ENCODE assay signal across 8 mouse cellular contexts in genomic region chr4:117891738-117892161, GRCm38 (mm10). TPM values are rescaled to one million over a fixed set of nuclear protein-coding genes. Genes with fewer than 3 reads are reported as not detected.
DNase-seq lines count a peak whose midpoint lies in the region; ATAC-seq and TF ChIP-seq lines count a peak whose summit lies in the region.

Dph2 (minus strand) TSS chr4:117892032.

- H3K27ac ChIP-seq in bone marrow macrophage, adult 2 months (ENCODE audit: insufficient read depth, low read depth, low read length) = no peak within 1 kb of the TSS
- H3K27ac ChIP-seq in embryonic fibroblast, embryonic 13.5 days (ENCODE audit: insufficient read depth, low read length) = no peak within 1 kb of the TSS
- no peak within 1 kb of the TSS for H3K27ac ChIP-seq in limb, embryonic 14.5 days (replicated peaks; ENCODE audit: low read depth, low read length)
- H3K27ac ChIP-seq in midbrain, embryonic 16.5 days (ENCODE audit: low read length) = no peak within 1 kb of the TSS

- H3K4me2 ChIP-seq in limb, embryonic 14.5 days (replicated peaks; ENCODE audit: low read depth, low read length, severe bottlenecking) = peak within 1 kb of the TSS; percentile 64
- peak within 1 kb of the TSS; percentile 92 for H3K4me2 ChIP-seq in midbrain, embryonic 16.5 days (ENCODE audit: low read length)

- no peak for TF ChIP-seq CTCF in C2C12 (IDR thresholded peaks at IDR 0.05; ENCODE audit: control insufficient read depth, insufficient read depth, insufficient read length)
- TF ChIP-seq CTCF in bone marrow macrophage, adult 2 months (IDR thresholded peaks at IDR 0.05; ENCODE audit: low read depth, low read length) = no peak
- TF ChIP-seq CTCF in embryonic fibroblast, embryonic 13.5 days (IDR thresholded peaks at IDR 0.05; ENCODE audit: borderline replicate concordance, insufficient read depth, low read length) = no peak

- peak within 1 kb of the TSS; percentile 40 for H3K9ac ChIP-seq in limb, embryonic 14.5 days (ENCODE audit: low read depth, low read length, severe bottlenecking)
- peak within 1 kb of the TSS; percentile 62 for H3K9ac ChIP-seq in midbrain, embryonic 16.5 days (ENCODE audit: low read depth, low read length)

- H3K36me3 ChIP-seq in C2C12 (ENCODE audit: control insufficient read depth, insufficient read depth) = peaks cover 26% of the 10 kb centered on the region
- peaks cover 36% of the 10 kb centered on the region for H3K36me3 ChIP-seq in limb, embryonic 14.5 days (ENCODE audit: control insufficient read depth, insufficient read depth, low read length)
- peaks cover 6% of the 10 kb centered on the region; the same call in 1 of the 2 replicates for H3K36me3 ChIP-seq in midbrain, embryonic 16.5 days (ENCODE audit: control insufficient read depth, insufficient read depth, low read length)

- TF ChIP-seq POLR2A in bone marrow macrophage, adult 2 months (IDR thresholded peaks at IDR 0.05; ENCODE audit: borderline replicate concordance, low read depth, low read length) = no peak
- TF ChIP-seq POLR2A in embryonic fibroblast, embryonic 13.5 days (IDR thresholded peaks at IDR 0.05; ENCODE audit: low read depth, low read length) = peak; percentile 48; the same call in 1 of the 2 replicates
- no peak for TF ChIP-seq POLR2A in limb, embryonic 14.5 days (IDR thresholded peaks at IDR 0.05; ENCODE audit: borderline replicate concordance, extremely low read depth, insufficient read depth, insufficient read length)

- under 1% methylated on average over 21 of the region's 21 CpGs for WGBS in limb, embryonic 14.5 days
- under 1% methylated on average over 21 of the region's 21 CpGs for WGBS in midbrain, embryonic 16.5 days

- peak within 1 kb of the TSS; percentile 98 for H3ac ChIP-seq in C2C12 (ENCODE audit: control insufficient read depth, insufficient read length, low read depth)

- H3K9me3 ChIP-seq in limb, embryonic 14.5 days (ENCODE audit: control insufficient read depth, low read length) = no peaks in the 10 kb centered on the region
- no peaks in the 10 kb centered on the region for H3K9me3 ChIP-seq in midbrain, embryonic 16.5 days (replicated peaks; ENCODE audit: control insufficient read depth, low read length, poor library complexity, severe bottlenecking)

- no peaks in the 10 kb centered on the region for H3K27me3 ChIP-seq in C2C12 (ENCODE audit: control insufficient read depth, insufficient read depth, insufficient read length)
- H3K27me3 ChIP-seq in limb, embryonic 14.5 days (ENCODE audit: control insufficient read depth, insufficient read depth, low read length) = no peaks in the 10 kb centered on the region
- no peaks in the 10 kb centered on the region for H3K27me3 ChIP-seq in midbrain, embryonic 16.5 days (ENCODE audit: control insufficient read depth, insufficient read depth, low read depth, low read length)

- H3K4me3 ChIP-seq in C2C12 (ENCODE audit: insufficient read depth, poor library complexity, severe bottlenecking) = peak within 1 kb of the TSS; percentile 89
- H3K4me3 ChIP-seq in bone marrow macrophage, adult 2 months (ENCODE audit: insufficient read depth, low read length) = peak within 1 kb of the TSS; percentile 83
- peak within 1 kb of the TSS; percentile 92 for H3K4me3 ChIP-seq in embryonic fibroblast, embryonic 13.5 days (ENCODE audit: insufficient read depth, low read length)
- peak within 1 kb of the TSS; percentile 56 for H3K4me3 ChIP-seq in limb, embryonic 14.5 days (replicated peaks; ENCODE audit: low read length)
- peak within 1 kb of the TSS; percentile 69 for H3K4me3 ChIP-seq in midbrain, embryonic 16.5 days (ENCODE audit: low read depth, low read length)

- peaks cover 18% of the 10 kb centered on the region for H3K79me2 ChIP-seq in C2C12 (ENCODE audit: control insufficient read depth, insufficient read depth)

- peaks cover 6% of the 10 kb centered on the region for H3K4me1 ChIP-seq in bone marrow macrophage, adult 2 months (ENCODE audit: control insufficient read depth, insufficient read depth, low read length)
- H3K4me1 ChIP-seq in embryonic fibroblast, embryonic 13.5 days (ENCODE audit: control insufficient read depth, insufficient read depth, low read length) = no peaks in the 10 kb centered on the region
- peaks cover 6% of the 10 kb centered on the region; the same call in 1 of the 2 replicates for H3K4me1 ChIP-seq in limb, embryonic 14.5 days (ENCODE audit: control insufficient read depth, insufficient read depth, low read length)
- H3K4me1 ChIP-seq in midbrain, embryonic 16.5 days (ENCODE audit: control insufficient read depth, insufficient read depth, low read length) = peaks cover 12% of the 10 kb centered on the region

- peak; percentile 87 to 90 for DNase-seq in heart, adult 9 months (ENCODE audit: low spot score in 2 of 2)
- DNase-seq in kidney, adult 9 months = peak; percentile 90
- peak; percentile 94 for DNase-seq in limb, embryonic 14.5 days (ENCODE audit: low spot score)
- DNase-seq in spleen, postnatal 36 days (ENCODE audit: low spot score in 2 of 2) = peak; percentile 84 to 87

- H3K79me3 ChIP-seq in C2C12 (ENCODE audit: low read depth) = peaks cover 5% of the 10 kb centered on the region

- peak; percentile 85 for ATAC-seq in limb, embryonic 14.5 days (ENCODE audit: low FRiP score, low read depth)
- peak; percentile 85 for ATAC-seq in midbrain, embryonic 16.5 days

TF ChIP-seq in C2C12, 6 proteins besides CTCF, POLR2A, EP300 and RAD21:
- TF ChIP-seq USF1 (IDR thresholded peaks at IDR 0.05; ENCODE audit: low read depth) (no peak), MAX (IDR thresholded peaks at IDR 0.05) (peak; percentile 56)

RNA-seq across cellular contexts. Expression of gene Dph2, which starts in this region (rescaled TPM):
- 16.4 TPM for polyA plus RNA-seq in C2C12 (2012; fragmentation: generic; extraction: Trizol)
- 4.0 and 5.1 TPM in 2 replicates for polyA plus RNA-seq in bone marrow macrophage, adult 2 months (2012; ENCODE audit: insufficient read depth, insufficient read length, missing spikeins)
- polyA plus RNA-seq in embryonic fibroblast, embryonic 13.5 days (2011; ENCODE audit: insufficient read length, low read depth, missing spikeins) = 6.6 and 10.0 TPM in 2 replicates
- 18.4 and 23.2 TPM in 2 replicates for polyA plus RNA-seq in limb, embryonic 14.5 days (2012; rRNA removed)
- 17.0 and 18.7 TPM in 2 replicates for polyA plus RNA-seq in limb, embryonic 14.5 days (2014; fragmentation: Nextera tagmentation; extraction: Ambion mirVana)
- 21.2 and 23.1 TPM in 2 replicates for polyA plus RNA-seq in midbrain, embryonic 16.5 days (2015; fragmentation: Nextera tagmentation; extraction: Ambion mirVana)
